Mouse (Mus musculus) MEL-GATA-1-ER (cell line): Measurements from ENCODE around the gene Car1.
"Not testable (repeated sequence)": the region's sequence is repeated elsewhere in the genome, so short reads cannot be mapped to it uniquely, and the experiment has no call there.

Source experiments
- DNase-seq: peaks from one replicate; pipeline ENCODE4 v3.0.0-alpha.2; 2012; ENCODE audit warnings: low read depth; ENCODE audit errors: extremely low read depth

Car1 gene

DNA sequence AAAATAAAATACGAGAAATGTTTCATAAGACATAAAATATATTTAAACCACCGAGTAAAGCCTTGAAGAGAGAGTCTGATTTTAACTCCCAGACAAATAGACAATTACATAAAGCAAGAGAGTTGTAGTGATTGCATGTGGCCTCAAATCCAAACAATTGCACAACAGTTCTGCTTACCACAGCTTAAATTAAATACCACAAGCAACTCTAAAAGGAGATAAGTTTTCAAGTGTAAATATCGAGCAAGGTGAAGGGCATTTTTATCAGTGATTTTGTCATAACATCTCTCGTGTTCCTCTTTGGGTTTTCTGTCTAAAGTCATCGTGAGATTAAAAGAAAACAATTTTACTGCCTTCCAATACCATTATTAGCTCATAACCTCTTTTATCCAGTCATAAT is 25.0 kb downstream of the Car1 start:
- DNase-seq = not testable (repeated sequence)

DNA sequence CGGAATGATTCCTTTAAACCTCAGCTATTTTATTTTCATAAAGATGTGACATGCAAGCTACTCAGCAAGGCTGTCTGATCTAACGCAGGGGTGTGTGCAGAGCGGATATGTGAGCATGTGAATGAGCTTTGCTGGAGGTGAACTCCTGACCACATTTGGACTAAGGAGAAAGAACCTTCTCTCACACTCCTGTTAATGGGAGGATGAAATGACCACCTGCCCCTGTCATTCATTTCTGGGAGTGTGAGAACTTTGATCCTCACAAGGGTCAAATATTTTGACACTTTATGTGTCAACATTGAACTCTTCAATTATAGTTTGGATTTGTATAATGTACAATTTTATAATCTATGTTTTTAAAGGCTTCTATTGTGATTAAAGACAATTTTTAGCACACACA is 25.8 kb downstream of the Car1 start:
- not testable (repeated sequence) for DNase-seq

GRCm38 (mm10) chr3:14780212-14780611 is 28.0 kb downstream of the Car1 start:
- DNase-seq = no peak

DNA sequence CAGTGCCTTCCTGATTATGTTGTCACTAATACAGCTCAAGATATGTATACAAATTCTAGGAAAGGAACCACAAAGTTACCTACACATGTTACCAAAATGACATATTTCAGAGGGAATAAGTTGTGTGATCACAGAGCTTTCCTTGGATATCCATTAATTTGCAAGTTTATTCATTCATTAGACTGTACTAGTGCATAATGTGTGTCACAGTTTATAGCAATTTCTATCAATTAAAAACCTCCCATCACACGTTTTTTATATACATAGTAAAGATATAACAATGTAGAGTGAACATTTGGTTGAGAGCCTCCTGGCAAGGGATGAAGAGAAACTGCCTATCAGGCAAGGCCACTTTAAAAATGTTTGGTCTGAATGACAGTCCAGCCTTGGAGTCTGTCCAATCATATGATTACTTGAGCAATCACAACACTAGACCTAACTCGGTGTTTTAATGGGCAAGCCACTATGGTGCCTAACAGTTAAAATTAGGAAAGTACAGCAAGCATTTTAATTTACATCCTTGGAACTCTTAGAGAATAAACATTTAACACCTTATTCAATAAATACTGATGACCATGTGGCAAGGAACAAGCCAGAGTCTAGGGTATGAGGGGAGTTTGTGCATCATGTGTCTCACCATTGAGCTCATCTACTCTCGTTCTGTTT is 31.5 kb downstream of the Car1 start:
- DNase-seq = not testable (repeated sequence)

GRCm38 (mm10) chr3:14774539-14774938 is 33.6 kb downstream of the Car1 start:
- not testable (repeated sequence) for DNase-seq

DNA sequence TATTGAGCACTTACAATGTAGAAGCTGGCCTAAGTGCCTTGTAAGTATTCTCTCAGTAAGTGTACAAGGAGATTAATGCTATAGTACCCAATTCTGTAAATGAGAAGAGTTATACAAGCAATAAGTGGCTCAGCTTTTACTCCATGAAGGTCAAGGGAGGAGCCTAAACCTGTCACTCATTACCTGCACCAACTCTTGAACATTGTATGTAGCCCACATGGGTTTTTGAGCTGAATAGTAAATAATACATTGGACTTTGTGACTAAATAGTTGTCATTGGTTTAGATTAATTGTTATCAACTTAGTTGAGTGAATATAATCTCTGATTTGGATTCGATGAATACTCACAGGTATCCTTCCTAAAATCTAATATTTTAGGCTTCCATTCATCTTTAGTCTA is 35.7 kb downstream of the Car1 start:
- not testable (repeated sequence) for DNase-seq

DNA sequence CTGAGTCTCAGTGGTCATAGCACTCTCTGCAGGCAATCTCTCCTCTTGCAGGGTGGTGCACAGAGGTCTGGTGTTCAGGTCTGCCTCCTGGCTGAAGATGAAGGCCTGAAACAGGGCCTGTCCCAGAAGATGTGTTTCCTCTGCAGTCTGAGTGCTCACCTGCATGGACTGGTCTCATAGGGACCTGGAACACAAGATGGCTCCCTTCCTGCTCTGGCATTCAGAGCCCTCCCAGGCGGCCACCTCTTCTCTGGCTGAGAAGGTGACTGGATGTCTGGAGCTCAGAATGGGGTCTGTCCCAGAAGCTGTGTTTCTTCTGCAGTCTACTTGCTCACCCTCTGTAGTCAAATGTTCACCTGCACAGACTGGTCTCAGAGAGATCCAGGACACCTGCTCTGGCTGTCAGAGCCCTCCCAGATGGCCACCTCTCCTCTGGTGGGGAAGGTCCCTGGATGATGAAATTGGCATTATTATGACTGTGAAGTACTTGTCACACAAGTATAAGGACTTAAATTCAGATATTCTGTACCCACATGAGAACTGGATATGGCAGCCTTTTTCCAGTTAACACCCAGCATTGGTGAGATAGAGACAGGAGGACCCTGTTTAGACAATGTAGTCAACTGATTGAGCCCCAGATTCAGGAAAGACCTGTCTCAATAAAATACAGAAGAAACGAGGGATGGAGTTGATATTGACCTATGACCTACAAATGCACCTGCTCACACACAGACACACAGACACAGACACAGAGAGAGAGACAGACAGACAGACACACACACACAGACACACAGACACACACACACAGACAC is 43.2 kb downstream of the Car1 start:
- no peak for DNase-seq

DNA sequence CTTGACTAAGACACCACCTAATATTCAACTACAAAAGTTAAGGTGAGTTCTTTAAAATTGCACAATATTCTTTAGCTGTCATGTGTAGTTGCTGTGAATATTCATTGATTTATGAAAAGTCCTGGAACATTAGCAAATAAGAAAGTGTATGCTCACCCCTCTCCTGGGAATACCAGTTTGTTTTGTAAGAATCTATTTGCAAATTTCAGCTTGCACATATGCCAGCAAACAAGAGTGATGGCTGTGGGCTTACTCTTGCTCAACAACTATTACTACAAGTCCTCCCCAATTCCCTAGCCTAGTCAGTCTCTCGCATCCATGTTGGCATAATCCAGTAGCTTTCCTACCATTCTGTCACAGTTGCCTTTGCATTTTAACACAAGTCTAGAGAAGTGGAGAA is 52.5 kb downstream of the Car1 start:
- DNase-seq = no peak

DNA sequence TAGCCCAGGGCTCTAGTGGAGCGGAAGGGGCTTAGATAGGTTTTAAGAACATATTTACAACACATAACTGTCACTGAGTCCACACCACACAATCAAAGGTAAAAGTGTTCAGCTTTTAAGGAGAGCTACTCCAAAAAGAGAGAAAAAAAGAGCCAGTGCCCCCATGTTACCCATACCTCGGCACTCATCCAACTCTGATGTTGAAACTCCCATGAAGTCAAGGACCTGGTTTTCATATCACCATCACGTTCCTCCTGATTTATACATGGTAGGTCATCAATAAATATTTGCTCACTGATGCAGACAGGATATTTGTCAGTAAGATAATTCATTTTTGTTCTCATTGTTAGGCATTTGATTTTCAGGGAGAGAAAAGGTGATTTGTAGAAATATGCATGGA is 62.1 kb downstream of the Car1 start:
- DNase-seq = no peak

DNA sequence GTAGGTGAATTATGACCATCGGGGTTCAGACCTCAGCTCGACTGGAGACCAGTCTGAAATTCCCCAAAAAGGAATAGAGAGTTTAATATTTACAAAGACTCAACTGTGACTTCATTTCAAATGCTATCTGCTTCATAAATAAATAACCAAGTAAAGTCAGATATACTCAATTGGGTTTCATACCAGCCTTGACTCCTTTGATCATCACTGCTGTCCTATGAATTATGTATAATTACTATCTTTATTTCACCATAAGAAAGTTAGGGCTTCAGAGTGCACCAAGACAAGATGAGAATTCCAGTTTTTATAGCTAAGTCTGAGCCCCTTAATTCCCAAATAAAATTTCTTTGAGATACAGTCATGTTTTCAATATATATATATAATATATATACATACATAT is 69.9 kb downstream of the Car1 start:
- DNase-seq = no peak

- DNase-seq = not testable (repeated sequence)
Observed at GRCm38 (mm10) chr3:14727496-14727895, 80.7 kb downstream of the Car1 start.

DNA sequence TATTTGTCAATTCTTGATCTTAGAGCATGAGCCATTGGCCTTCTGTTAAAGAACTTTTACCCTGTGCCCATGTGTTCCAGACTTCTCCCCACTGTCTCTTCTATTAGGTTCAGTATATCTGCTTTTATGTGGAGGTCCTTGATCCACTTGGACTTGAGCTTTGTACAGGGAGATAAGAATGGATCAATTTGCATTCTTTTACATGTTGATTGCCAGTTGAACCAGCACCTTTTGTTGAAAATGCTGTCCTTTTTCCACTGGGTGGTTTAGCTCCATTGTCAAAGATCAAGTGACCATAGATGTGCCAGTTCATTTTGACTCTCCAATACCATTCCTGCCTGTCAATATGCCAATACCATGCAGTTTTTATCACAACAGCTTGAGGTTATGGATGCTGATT is 82.7 kb downstream of the Car1 start:
- not testable (repeated sequence) for DNase-seq
